ENCODE assay signal across 26 mouse cellular contexts in genomic region chr1:128323026-128323643, GRCm38 (mm10). TPM values are rescaled to one million over a fixed set of nuclear protein-coding genes. Genes with fewer than 3 reads are reported as not detected.
DNase-seq lines count a peak whose midpoint lies in the region; ATAC-seq and TF ChIP-seq lines count a peak whose summit lies in the region.
"Had no signal": no experiment of that assay in that cellular context is flagged by ENCODE, and none has a peak within 500 bp of the region (broad histone marks: within the 10 kb centered on the region; RNA-seq: fewer than 3 reads in every experiment).

No protein-coding gene starts in this region.

- TF ChIP-seq POLR2A in MEL (IDR thresholded peaks at IDR 0.05; ENCODE audit: control insufficient read depth in 1 of 2, insufficient read depth in 1 of 2, low read depth in 1 of 2, low read length in 2 of 2, poor library complexity in 1 of 2): no peak

- no peak overlapping the region for H3K4me2 ChIP-seq in liver, embryonic 13.5 days
- H3K4me2 ChIP-seq: heart, embryonic 15.5 days had no signal

- no peak overlapping the region for H3K9ac ChIP-seq in MEL (ENCODE audit: control insufficient read depth, low read depth, low read length, poor library complexity, severe bottlenecking)
- no peak overlapping the region for H3K9ac ChIP-seq in liver, embryonic 13.5 days
- H3K9ac ChIP-seq: heart, embryonic 15.5 days had no signal

- H3K4me3 ChIP-seq in MEL (ENCODE audit: control insufficient read depth in 1 of 2, insufficient read depth in 1 of 2, low read depth in 2 of 2, low read length in 2 of 2): no peak overlapping the region
- H3K4me3 ChIP-seq in liver, embryonic 13.5 days (replicated peaks): no peak overlapping the region
- H3K4me3 ChIP-seq: forebrain, embryonic 10.5 days; heart, embryonic 15.5 days; hindbrain, embryonic 10.5 days; left cerebral cortex, adult 2 months; limb, embryonic 10.5 days; midbrain, embryonic 10.5 days had no signal

- H3K27me3 ChIP-seq in MEL (ENCODE audit: control insufficient read depth in 1 of 2, insufficient read depth in 2 of 2, low read length in 2 of 2): no peaks in the 10 kb centered on the region
- H3K27me3 ChIP-seq in liver, embryonic 13.5 days: no peaks in the 10 kb centered on the region
- H3K27me3 ChIP-seq: heart, embryonic 15.5 days; Patski had no signal

- H3K36me3 ChIP-seq in MEL (ENCODE audit: control insufficient read depth in 1 of 2, insufficient read depth in 2 of 2, low read length in 2 of 2): peaks cover 0 to 8% of the 10 kb centered on the region in 2 experiments; a peak in 2 of 4 replicates
- H3K36me3 ChIP-seq in liver, embryonic 13.5 days: peaks cover 21% of the 10 kb centered on the region
- H3K36me3 ChIP-seq: heart, embryonic 15.5 days had no signal

- H3K4me1 ChIP-seq in MEL (ENCODE audit: control insufficient read depth in 1 of 2, insufficient read depth in 2 of 2, low read length in 2 of 2): peaks cover 5 to 15% of the 10 kb centered on the region in 2 experiments
- H3K4me1 ChIP-seq in liver, embryonic 13.5 days (replicated peaks): peaks cover 26% of the 10 kb centered on the region
- H3K4me1 ChIP-seq: forebrain, embryonic 10.5 days; hindbrain, embryonic 10.5 days; limb, embryonic 10.5 days; midbrain, embryonic 10.5 days had no signal

- TF ChIP-seq RAD21 in MEL (IDR thresholded peaks at IDR 0.05; ENCODE audit: low read depth, low read length): no peak

- ATAC-seq in granulocyte monocyte progenitor cell, adult 5-6 weeks (replicated peaks; ENCODE audit: poor library complexity, severe bottlenecking): peak; percentile 96
- ATAC-seq in liver, embryonic 13.5 days (ENCODE audit: low read depth): peak; percentile 59
- ATAC-seq in megakaryocyte progenitor cell, adult 5-6 weeks (replicated peaks; ENCODE audit: poor library complexity): peak; percentile 87
- ATAC-seq in inflammation-experienced regulatory T-cells, adult 6 months: no peak
- ATAC-seq: Patski had no signal

- 64% methylated on average over 8 of the region's 8 CpGs for WGBS in liver, embryonic 13.5 days (ENCODE audit: insufficient replicate concordance)

- peak; percentile 62 for DNase-seq in MEL (ENCODE audit: low read depth, low spot score)
- DNase-seq in liver, embryonic 13.5 days: no peak
- no peak for DNase-seq in spleen, postnatal 4 days (ENCODE audit: low spot score in 2 of 2)
- DNase-seq in cerebellum, postnatal 14 days: no peak
- no peak for DNase-seq in cerebellum, postnatal 36 days
- DNase-seq: adrenal gland, postnatal 10 days; cerebellum, postnatal 25 days; gastrocnemius, postnatal 25 days; kidney, postnatal 10 days; layer of hippocampus, adult 9-11 months; lung, adult 18-20 months; lung, postnatal 14 days; retina, postnatal 1 day; right cerebral cortex, postnatal 4 days; thymus, postnatal 36 days had no signal

- no peak for TF ChIP-seq CTCF in MEL (IDR thresholded peaks at IDR 0.05 in 2 of 3, conservative IDR thresholded peaks at IDR 0.05 in 1 of 3; ENCODE audit: control insufficient read depth in 1 of 3, insufficient read depth in 1 of 3, low read depth in 2 of 3, low read length in 3 of 3, poor library complexity in 1 of 3, severe bottlenecking in 1 of 3)

- TF ChIP-seq EP300 in MEL (IDR thresholded peaks at IDR 0.05; ENCODE audit: low read depth in 1 of 2, low read length in 2 of 2): 0 out of 4 replicates have a peak, but pooled peaks of 1 of the 2 experiments have one; percentile 24

- no peak overlapping the region for H3K27ac ChIP-seq in MEL (ENCODE audit: control insufficient read depth, low read depth, low read length)
- no peak overlapping the region for H3K27ac ChIP-seq in liver, embryonic 13.5 days
- H3K27ac ChIP-seq: forebrain, embryonic 10.5 days; heart, embryonic 15.5 days; hindbrain, embryonic 10.5 days; left cerebral cortex, adult 2 months; limb, embryonic 10.5 days; midbrain, embryonic 10.5 days had no signal

- H3K79me2 ChIP-seq in MEL (ENCODE audit: control insufficient read depth, insufficient read depth, low read length, poor library complexity): no peaks in the 10 kb centered on the region

- no peaks in the 10 kb centered on the region for H3K9me3 ChIP-seq in MEL (replicated peaks; ENCODE audit: insufficient read depth, low read length)
- no peaks in the 10 kb centered on the region for H3K9me3 ChIP-seq in liver, embryonic 13.5 days (replicated peaks)
- H3K9me3 ChIP-seq: forebrain, embryonic 10.5 days; heart, embryonic 15.5 days; hindbrain, embryonic 10.5 days; limb, embryonic 10.5 days; midbrain, embryonic 10.5 days had no signal

TF ChIP-seq in MEL, 35 proteins besides CTCF, POLR2A, EP300 and RAD21:
- TF ChIP-seq ETS1 (IDR thresholded peaks at IDR 0.05; ENCODE audit: low read depth, low read length) (peak; percentile 26; the same call in 1 of the 2 replicates), POLR2AphosphoS2 (IDR thresholded peaks at IDR 0.05; ENCODE audit: low read length) (no peak)

RNA-seq across cellular contexts. Expression of gene Lct, which starts 5.0 kb away (rescaled TPM):
- total RNA-seq in MEL (2012; rRNA removed): under 0.01 TPM in 1 of 2 replicates, not detected in the other
- polyA plus RNA-seq in MEL (2012; ENCODE audit: insufficient read depth in 1 of 2, insufficient read length in 2 of 2, low read depth in 1 of 2, low replicate concordance in 2 of 2, missing spikeins in 1 of 2): under 1 TPM in 1 of 2 experiments, not detected in 1; 0.06 TPM
- 0.13 and 0.19 TPM in 2 replicates for total RNA-seq in granulocyte monocyte progenitor cell, adult 5-6 weeks (2014; fragmentation: Nextera tagmentation)
- 0.15 and 0.22 TPM in 2 replicates for total RNA-seq in granulocyte monocyte progenitor cell, adult 5-6 weeks (2017)
- polyA plus RNA-seq in liver, embryonic 13.5 days (2015; fragmentation: Nextera tagmentation; extraction: Ambion mirVana): 0.02 TPM in 2 replicates
- total RNA-seq in megakaryocyte progenitor cell, adult 5-6 weeks (2015): 0.07 and 0.20 TPM in 2 replicates
- total RNA-seq in megakaryocyte progenitor cell, adult 5-6 weeks (2017): 0.75 TPM in 1 of 2 replicates, not detected in the other
- polyA plus RNA-seq in inflammation-experienced regulatory T-cells, adult 6 months (2017; shearing (Covaris generic)): under 1 TPM; 0.08 to 0.53 (median 0.17) TPM
- total RNA-seq: gastrocnemius, postnatal 25 days; heart, adult 8-10 months had no signal

RNA-seq across cellular contexts. Expression of gene Mcm6, which starts 36.3 kb away (rescaled TPM):
- 202 and 218 TPM in 2 replicates for total RNA-seq in MEL (2012; rRNA removed)
- 100 to 1,000 TPM; 234 to 850 TPM for polyA plus RNA-seq in MEL (2012; ENCODE audit: insufficient read depth in 1 of 2, insufficient read length in 2 of 2, low read depth in 1 of 2, low replicate concordance in 2 of 2, missing spikeins in 1 of 2)
- total RNA-seq in granulocyte monocyte progenitor cell, adult 5-6 weeks (2014; fragmentation: Nextera tagmentation): 378 and 386 TPM in 2 replicates
- 431 and 449 TPM in 2 replicates for total RNA-seq in granulocyte monocyte progenitor cell, adult 5-6 weeks (2017)
- 269 and 316 TPM in 2 replicates for polyA plus RNA-seq in liver, embryonic 13.5 days (2015; fragmentation: Nextera tagmentation; extraction: Ambion mirVana)
- 331 and 334 TPM in 2 replicates for total RNA-seq in megakaryocyte progenitor cell, adult 5-6 weeks (2015)
- 411 and 429 TPM in 2 replicates for total RNA-seq in megakaryocyte progenitor cell, adult 5-6 weeks (2017)
- polyA plus RNA-seq in inflammation-experienced regulatory T-cells, adult 6 months (2017; shearing (Covaris generic)): 100 to 1,000 TPM in 2 of 3 experiments, 10 to 100 TPM in 1; 93.0 to 227 (median 108) TPM
